Mouse (Mus musculus) spleen, postnatal 14 days (tissue): ENCODE data around the gene Chst3.
"Not testable (repeated sequence)": the region's sequence is repeated elsewhere in the genome, so short reads cannot be mapped to it uniquely, and the experiment has no call there.

ENCODE experiments used
- DNase-seq, 2 experiments: peaks; one replicate each; pipeline ENCODE4 v3.0.0; 2021 to 2022; ENCODE audit warnings: low spot score in 2 of 2

Gene Chst3

DNA sequence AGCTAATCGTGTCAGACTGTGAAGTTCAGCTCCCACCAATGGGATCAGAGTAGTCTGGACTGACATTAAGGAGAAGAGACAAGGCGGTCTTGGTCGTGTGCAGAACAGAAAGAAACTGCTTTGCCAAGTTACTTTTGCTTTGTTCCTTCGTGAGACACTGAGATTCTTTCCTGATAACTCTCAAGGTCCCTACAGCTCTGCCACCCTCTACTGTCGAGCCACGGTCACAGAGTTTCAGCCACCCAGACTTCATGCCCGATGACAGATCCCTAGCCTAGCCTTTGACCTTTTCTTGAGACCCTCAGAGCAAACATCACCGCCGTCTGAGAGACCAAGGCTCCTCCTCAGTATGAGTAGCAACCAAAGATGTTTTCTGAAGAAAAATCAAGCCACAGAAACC lies 14.9 kb upstream of the Chst3 start:
- DNase-seq: no peak

GRCm38 (mm10) chr10:60230321-60231088 lies 11.4 kb upstream of the Chst3 start:
- no peak for DNase-seq

- no peak for DNase-seq
Measured at GRCm38 (mm10) chr10:60229113-60229512, 10.1 kb upstream of the Chst3 start.

GRCm38 (mm10) chr10:60227666-60228065 lies 8.6 kb upstream of the Chst3 start:
- no peak for DNase-seq

- no peak for DNase-seq
Measured at GRCm38 (mm10) chr10:60224601-60225000, 5.5 kb upstream of the Chst3 start.

DNA sequence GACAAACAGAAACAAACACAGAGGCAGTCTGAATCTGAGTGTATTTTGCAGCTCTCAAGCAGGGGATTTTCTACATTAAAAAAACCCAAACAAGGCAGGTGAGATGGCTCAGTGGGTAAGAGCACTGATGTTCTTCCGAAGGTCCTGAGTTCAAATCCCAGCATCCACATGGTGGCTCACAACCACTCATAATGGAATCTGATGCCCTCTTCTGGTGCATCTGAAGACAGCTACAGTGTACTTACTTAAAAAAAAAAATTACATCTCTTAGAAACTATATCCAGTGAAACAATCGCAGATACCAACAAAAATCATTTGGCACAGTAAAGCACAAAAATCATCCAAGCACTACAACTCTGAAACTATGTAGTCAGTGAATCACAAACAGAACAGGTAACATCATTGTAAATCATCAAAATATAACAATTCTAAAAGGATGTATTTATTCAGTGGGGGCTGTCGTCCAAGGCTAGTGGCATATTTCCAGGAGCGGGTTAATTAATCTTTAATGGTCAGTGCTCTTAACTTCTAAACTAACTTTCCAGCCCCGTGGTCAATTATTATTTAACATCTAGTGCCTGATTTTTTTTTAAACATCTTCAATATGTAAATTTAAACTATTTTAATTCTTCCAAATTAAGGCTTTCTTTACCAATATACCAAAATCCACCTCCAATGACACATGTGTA lies 2.7 kb upstream of the Chst3 start:
- not testable (repeated sequence) for DNase-seq

GRCm38 (mm10) chr10:60220607-60221006 lies 1.5 kb upstream of the Chst3 start:
- DNase-seq: no peak

GRCm38 (mm10) chr10:60220042-60220523 lies 1.0 kb upstream of the Chst3 start:
- DNase-seq: no peak

GRCm38 (mm10) chr10:60218033-60218590 lies 948 bp downstream of the Chst3 start:
- no peak for DNase-seq

DNA sequence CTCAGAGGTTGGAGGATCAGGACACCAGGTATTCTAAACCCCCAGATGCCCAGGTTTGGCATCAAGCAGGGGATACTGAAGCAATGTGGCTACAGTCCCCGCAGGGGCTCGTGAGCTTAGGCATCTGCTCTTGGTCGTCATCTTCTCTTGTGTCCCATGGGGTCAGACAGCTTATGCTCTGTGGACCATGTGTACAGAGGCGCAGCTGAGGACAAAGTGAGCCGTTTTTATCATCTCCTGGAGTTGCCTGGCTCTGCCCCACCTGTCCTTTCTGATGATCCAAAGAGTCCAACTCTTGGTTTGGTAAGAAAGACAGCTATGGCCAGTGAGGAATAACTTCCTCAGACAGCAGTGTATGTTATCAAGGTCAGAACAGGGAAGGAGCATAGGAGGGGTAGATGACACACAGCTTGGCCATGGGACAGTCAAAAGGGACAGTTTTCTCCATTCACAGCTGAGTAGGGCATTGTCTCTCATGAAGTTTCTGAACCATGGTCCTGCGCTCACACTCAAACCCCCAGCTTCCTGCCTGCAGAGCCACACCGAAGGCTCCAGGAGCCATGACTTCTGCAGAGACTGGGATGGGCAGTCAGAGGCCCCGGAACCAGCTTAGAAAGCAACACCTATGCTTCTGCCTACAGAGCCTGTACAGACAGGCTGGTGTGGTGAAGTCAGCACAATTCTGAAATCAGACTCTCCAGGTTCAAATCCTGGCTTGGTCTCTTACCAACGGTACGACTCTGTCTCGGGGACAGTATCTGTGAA lies 2.5 kb downstream of the Chst3 start:
- no peak for DNase-seq

DNA sequence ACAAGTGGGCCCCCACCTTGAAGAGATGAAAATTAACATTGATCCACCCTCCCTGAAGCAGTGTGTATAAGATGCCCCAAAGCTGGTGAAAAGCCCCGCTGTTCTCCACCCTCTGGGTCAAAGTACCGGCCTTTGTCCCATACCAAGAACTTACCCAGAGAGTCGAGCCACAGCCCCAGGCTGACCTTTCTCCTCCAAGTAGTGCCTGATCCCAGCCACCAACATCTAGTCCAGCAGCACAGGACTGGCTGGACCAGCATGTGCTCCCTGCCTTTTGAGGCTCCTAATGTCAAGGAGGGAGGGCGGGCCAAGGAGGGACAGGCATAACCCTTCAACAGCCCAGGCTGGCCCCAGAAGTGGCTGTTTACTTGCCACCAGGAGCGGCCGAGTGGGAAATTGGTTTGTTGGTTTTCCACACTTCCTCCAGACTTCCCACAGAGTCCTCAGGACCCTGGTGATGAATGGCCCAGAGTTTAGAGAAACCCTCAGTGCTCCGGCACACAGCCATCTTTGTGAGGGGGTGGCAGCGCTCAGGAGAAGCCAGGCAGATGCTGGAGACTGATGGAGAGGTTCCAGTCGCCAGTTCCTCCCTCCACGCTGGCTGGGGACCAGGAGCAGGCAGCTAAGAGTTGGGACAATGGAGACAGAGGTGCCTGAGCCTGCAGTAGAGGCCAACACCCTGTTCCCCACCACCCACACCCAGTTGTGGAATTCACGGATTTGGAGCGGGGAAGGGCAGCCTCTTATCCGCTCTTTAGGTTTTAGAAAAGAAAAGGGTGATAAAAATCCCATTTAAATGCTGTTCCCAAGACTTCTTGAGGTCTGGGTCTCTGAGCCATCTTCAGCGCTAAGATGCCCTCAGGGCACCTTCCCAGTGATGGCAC lies 3.7 kb downstream of the Chst3 start:
- no peak for DNase-seq

DNA sequence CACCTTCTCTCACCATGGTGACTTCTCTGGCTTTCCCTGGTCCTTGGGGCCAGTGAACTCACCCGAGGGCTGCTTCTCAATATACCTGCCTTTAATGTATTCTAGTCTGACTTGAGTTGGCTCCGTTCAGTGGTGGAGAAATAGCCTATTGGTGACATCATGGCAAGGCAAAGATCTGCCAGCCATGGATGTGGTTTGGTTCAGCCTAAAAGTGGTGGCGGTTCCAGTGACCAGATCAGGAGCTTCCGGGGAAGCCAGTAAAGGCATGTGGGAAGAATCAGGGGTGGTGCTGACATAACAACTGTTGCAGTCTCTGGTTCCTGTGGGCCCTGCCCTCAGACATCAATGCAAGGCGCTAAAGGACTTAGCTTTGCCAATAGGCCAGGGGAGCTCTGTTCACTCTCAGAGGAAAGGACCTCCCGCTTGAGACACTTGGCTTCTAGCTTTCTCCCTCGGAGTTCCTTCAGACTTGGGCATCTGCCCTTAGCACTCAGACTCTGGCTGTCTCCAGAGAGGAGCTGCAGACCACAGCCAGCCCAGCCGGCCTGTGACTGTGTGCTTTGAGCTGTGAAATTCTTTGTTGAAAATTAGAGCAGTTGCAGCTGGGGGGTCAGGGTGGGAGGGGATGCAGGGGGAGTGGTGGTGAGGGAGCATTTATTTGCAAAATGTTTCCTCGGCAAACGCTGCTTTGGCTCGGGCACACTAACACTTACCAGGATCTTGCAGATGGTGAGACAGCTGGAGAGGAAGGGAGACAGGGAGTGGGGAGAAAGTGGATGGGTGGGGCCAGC lies 6.3 kb downstream of the Chst3 start:
- DNase-seq: no peak

GRCm38 (mm10) chr10:60211501-60212005 lies 7.5 kb downstream of the Chst3 start:
- DNase-seq: no peak

DNA sequence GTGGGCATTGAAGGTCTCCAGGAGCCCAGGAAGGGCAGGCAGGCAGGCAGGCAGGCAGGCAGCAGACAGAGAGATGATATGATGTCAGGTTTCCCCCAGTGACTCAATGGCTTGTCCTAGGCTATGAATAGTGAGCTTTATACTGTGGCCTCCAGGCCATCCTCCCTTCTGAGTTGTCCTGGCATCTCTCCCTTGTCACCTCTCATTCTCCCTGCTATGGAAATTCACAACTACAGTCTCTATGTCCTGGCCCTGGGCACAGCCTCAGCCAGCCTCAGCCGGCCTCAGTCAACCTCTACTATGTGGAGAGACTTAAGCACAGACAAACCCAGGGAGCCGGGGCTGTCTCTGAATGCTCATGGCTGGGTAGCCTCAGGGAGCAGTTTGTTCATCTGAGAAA lies 8.6 kb downstream of the Chst3 start:
- no peak for DNase-seq

DNA sequence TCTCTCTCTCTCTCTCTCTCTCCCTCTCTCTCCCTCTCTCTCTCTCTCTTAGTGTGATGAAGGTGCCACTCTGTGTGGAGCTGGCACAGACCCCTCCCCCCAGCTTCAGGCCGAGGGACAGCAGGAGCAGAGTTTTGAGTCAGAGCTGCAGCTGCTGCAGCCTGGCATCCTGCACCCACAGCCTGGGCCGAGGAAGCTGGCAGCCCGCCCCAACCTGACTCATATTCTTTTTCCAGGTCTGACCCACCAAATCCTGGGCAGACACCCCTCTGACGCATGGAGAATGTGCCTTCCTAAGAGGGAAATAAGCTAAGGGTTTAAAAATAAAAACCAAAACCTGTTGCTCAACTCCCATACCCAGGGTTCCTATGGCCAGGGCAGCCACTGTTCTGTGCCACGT lies 9.8 kb downstream of the Chst3 start:
- DNase-seq: no peak

- no peak for DNase-seq
Measured at GRCm38 (mm10) chr10:60207166-60207705, 11.8 kb downstream of the Chst3 start.

- no peak for DNase-seq
Measured at GRCm38 (mm10) chr10:60205601-60206241, 13.3 kb downstream of the Chst3 start.

DNA sequence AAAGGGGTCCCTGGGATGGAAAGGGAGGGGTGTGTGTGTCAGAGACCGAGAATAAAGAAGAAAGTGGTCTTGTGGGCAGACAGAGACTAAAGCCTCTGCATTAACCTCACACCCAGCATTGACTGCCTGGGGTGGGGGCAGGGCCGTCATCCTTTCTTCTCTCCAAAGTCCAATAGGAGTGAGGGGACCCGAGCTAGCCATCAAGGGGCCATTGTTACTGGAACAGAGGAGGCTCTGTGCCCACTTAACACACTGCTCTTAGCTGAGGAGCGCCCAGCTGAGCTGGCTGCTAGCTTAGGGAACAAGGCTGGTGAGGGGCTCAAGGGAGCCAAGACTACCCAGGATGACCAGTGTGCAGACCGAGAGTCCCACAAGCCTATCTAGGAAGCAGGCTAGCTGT lies 16.3 kb downstream of the Chst3 start:
- DNase-seq: no peak

- no peak for DNase-seq
Measured at GRCm38 (mm10) chr10:60200996-60201395, 18.1 kb downstream of the Chst3 start.
